Mouse (Mus musculus) ES-Bruce4 (cell line): ENCODE measurements around the gene Cog3.

ENCODE experiments used
- CTCF ChIP-seq: IDR thresholded peaks from one replicate; pipeline ENCODE4 v1.8.1; 2011; ENCODE audit warnings: low read depth, low read length
- EP300 ChIP-seq: IDR thresholded peaks from 2 replicates; pipeline ENCODE4 v1.6.1; 2011; ENCODE audit warnings: low read depth, low read length; ENCODE audit not compliant: insufficient read depth
- POLR2A ChIP-seq: IDR thresholded peaks from one replicate; pipeline ENCODE4 v1.8.1; 2011; ENCODE audit warnings: low read length; ENCODE audit not compliant: insufficient read depth

DNA sequence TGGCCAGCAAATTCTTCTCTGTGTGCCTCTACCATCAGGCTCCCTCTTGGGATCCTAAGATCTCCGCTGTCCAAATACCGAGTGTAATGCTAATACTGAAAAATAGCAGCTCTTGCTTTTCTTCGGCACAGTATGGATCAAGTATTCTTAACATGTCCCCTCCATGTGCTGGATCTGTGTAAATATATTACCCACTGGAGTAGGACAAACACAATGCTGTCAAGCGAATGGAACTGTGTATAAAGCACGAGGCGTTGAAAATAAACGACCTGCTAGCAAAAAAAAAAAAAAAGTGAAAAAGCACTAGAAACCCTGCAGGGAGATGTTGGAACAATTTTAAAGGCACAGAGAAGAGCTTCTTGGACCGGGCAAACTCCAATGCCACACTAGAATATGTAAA, 92.8 kb downstream of the Cog3 start:
- TF ChIP-seq EP300: no peak
- TF ChIP-seq CTCF: no peak
- TF ChIP-seq POLR2A: no peak
